Mouse (Mus musculus) olfactory bulb, adult 2 months (tissue): ENCODE data around the gene Olfr624. TPM values are rescaled to one million over a fixed set of nuclear protein-coding genes. Genes with fewer than 3 reads are reported as not detected.
"Not testable (repeated sequence)": the region's sequence is repeated elsewhere in the genome, so short reads cannot be mapped to it uniquely, and the experiment has no call there.

Experiments
- H3K27ac ChIP-seq: fragments of 200-500 bp; 2 replicates; pipeline ENCODE4 v1.5.1; 2012; ENCODE audit warnings: low read depth, low read length; ENCODE audit not compliant: insufficient read depth
- H3K4me1 ChIP-seq: fragments of 200-500 bp; 2 replicates; pipeline ENCODE4 v1.6.1; 2012; ENCODE audit warnings: low read length; ENCODE audit not compliant: control insufficient read depth, insufficient read depth
- H3K4me3 ChIP-seq: fragments of 200-500 bp; 2 replicates; pipeline ENCODE4 v1.5.1; 2012; ENCODE audit warnings: mild to moderate bottlenecking, low read depth, low read length, moderate library complexity; ENCODE audit not compliant: insufficient read depth
- CTCF ChIP-seq: fragments of 200-500 bp; IDR thresholded peaks from 2 replicates; pipeline ENCODE4 v1.5.1; 2012; ENCODE audit warnings: low read depth, mild to moderate bottlenecking, low read length, moderate library complexity; ENCODE audit not compliant: insufficient read depth
- POLR2A ChIP-seq: fragments of 200-500 bp; IDR thresholded peaks from 2 replicates; pipeline ENCODE4 v1.6.1; 2012; ENCODE audit warnings: mild to moderate bottlenecking, low read depth, low read length, moderate library complexity; ENCODE audit not compliant: insufficient read depth
- WGBS: fragments of 180-500 bp; shearing (Covaris S2); methylation state at CpG from one replicate; pipeline ENCODE4 v1.1.7; 2018; 5-methylcytosine and 5-hydroxymethylcytosine counted together
- polyA plus RNA-seq: library from polyadenylated mRNA; stranded (reverse); fragments of >200 nt; gene quantifications from 2 replicates; pipeline ENCODE4 v1.2.4, GENCODE M21; 2012; ENCODE audit warnings: low replicate concordance; ENCODE audit not compliant: missing spikeins, insufficient read depth, insufficient read length

Gene Olfr624
- not detected in 2 replicates for polyA plus RNA-seq

DNA sequence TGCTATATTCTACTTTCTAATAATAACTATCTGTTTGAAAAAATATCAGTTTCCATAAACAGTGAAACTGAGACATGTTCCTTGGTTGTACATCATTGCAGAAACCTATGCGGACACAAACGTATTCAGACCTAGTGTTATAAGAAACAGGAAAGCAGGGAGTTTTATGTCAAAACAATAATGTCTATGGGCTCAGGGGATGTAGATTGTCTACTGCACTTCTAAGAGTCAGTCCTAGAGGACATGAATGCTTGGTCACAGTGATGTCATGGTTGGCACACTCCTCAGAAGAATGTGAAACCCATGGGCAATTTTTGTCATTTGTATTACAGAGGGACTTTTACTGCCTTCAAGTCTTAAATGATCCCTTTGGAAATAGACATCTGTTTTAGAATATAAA is at the start of gene Olfr624:
Gene Olfr624 (minus strand): TSS at position 101 of the 400 bp plus-strand sequence.
- no peak for TF ChIP-seq CTCF
- TF ChIP-seq POLR2A, result no peak
- Histone ChIP-seq H3K27ac (no peak within 1 kb of the TSS), H3K4me1 (no peaks in the 10 kb centered on the region), H3K4me3 (no peak within 1 kb of the TSS)
- 94% methylated on average over 2 of the region's 2 CpGs for whole genome bisulfite sequencing

DNA sequence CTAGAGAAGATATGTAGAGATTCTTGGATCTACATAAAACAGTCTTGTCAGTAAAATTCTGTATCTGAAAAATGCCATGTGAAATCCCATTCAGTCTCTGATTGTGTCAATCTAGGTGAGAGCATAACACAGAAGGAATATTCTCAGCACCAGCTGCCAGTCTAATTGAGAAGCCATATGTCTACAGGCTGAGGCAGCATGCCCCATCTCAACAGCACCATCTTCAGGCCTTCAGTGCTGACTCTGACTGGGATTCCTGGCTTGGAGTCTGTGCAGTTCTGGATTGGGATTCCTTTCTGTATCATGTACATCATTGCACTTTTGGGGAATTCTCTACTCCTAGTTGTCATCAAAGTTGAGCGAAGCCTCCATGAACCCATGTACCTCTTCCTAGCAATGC is 45.4 kb upstream of the Olfr624 start:
- not testable (repeated sequence) for H3K27ac ChIP-seq, H3K4me1 ChIP-seq, H3K4me3 ChIP-seq
- WGBS, result 96% methylated on average over 1 of the region's 1 CpGs

DNA sequence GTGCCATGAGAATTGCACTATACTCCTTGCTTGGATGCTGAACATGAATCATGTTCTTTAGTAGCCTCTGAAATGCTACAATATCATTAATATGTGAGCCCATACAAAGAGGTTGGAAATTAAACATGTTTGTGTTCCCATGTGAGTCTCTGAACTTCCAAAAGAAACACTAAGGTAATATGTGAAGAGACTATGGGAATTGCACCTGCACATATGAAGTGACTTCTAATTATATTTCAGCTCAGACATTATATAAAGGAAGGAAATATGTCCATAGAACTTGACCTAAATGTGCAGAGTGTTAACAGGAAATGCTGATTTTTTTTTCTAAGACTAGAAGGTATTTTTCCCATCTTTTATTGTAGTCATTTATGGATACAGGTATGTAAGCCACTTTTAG is 43.4 kb upstream of the Olfr624 start, which contains the start of gene Olfr243:
Gene Olfr243 (plus strand): TSS at position 301 of the 400 bp plus-strand sequence.
- TF ChIP-seq POLR2A, result no peak
- TF ChIP-seq CTCF, result no peak
- H3K4me1 ChIP-seq, result no peaks in the 10 kb centered on the region
- no peak within 1 kb of the TSS for H3K4me3 ChIP-seq
- no peak within 1 kb of the TSS for H3K27ac ChIP-seq

DNA sequence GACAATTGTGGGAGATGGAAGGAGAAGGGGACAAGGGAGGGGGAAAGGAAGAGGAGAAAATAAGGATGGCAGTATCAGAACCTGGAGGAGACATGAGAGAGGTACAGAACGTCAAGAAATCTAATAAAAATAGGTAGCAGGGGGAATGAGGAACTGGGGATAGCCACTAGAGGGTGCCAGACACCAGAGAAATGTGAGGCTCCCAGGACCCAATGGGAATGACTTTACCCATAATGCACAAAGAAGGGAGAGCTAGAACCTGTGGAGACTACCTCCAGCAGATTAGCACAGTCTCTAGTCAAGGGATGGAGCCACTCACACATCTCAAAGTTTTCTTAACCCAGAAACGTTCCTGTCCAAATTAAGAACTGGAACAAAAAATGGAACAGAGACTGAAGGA is 41.0 kb upstream of the Olfr624 start:
- Histone ChIP-seq H3K4me1 (no peaks in the 10 kb centered on the region), H3K4me3 (no peak overlapping the region), H3K27ac (no peak overlapping the region)
- 37% methylated on average over 2 of the region's 2 CpGs for WGBS
- TF ChIP-seq CTCF (no peak), POLR2A (no peak)

DNA sequence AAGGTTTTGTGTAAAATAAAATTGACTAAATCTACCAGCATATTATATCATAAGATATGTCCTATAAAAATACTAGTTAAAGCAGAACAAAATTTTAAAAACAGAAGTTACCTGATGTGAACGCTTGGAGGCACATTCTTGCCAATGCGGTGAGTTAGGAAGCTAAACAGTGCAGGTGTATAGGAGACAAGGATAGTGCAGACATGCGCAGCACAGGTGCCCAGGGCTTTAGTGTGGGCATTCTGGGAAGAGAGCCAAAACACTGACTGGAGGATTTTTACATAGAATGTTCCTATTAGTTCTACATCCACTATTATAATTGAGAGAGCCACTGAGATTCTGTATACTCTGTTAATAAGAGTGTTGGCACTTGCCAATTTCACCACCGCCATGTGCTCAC is 28.5 kb upstream of the Olfr624 start:
- TF ChIP-seq CTCF (no peak), POLR2A (no peak)
- H3K27ac ChIP-seq, result no peak overlapping the region
- no peak overlapping the region for H3K4me3 ChIP-seq
- H3K4me1 ChIP-seq, result no peaks in the 10 kb centered on the region
- WGBS, result 90% methylated on average over 4 of the region's 4 CpGs

DNA sequence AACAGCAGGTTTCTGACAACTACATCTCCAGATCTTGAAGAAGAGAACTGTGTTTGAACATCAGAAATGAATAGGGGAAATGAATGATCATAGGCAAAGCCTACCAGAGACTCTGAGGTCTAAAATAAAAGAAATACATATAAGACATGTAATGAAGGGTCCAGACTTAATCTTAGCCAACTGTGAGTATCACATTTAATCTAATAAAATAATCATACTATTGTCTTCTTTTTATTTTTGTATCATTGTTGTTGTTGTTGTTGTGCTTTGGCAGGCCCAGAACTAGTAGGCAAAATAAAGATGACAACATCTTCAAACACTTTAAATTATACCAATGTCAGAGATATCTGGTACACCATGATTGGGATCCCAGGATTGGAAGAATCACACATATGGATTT is 11.4 kb upstream of the Olfr624 start, which contains the start of gene Olfr625-ps1:
Gene Olfr625-ps1 (plus strand): TSS at position 301 of the 400 bp plus-strand sequence.
- no peaks in the 10 kb centered on the region for H3K4me1 ChIP-seq
- TF ChIP-seq CTCF (no peak), POLR2A (no peak)
- H3K4me3 ChIP-seq, result no peak within 1 kb of the TSS
- no peak within 1 kb of the TSS for H3K27ac ChIP-seq

DNA sequence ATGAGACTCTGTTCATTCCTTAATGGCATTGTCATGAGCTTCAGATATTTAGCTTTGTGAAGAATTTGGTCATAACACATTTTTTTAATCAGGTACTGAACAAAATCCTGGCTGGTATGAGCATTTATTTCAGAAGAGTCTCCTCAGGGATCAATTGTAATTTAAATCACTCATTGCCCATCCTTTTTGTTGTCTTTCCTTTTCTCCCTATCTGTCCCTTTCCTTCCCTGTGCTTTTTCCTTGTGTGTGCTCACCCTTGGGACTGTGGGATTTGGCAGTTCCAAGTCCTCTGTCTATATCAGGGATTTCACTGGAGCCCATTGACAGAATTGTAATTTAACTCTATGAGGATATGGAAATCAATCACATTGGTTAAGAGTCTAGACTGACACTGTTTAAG is 7.4 kb downstream of the Olfr624 start, which contains the start of gene Olfr623:
Gene Olfr623 (minus strand): TSS at position 101 of the 400 bp plus-strand sequence.
- no peak for TF ChIP-seq POLR2A
- TF ChIP-seq CTCF, result no peak
- no peaks in the 10 kb centered on the region for H3K4me1 ChIP-seq
- H3K4me3 ChIP-seq, result no peak within 1 kb of the TSS
- no peak within 1 kb of the TSS for H3K27ac ChIP-seq

DNA sequence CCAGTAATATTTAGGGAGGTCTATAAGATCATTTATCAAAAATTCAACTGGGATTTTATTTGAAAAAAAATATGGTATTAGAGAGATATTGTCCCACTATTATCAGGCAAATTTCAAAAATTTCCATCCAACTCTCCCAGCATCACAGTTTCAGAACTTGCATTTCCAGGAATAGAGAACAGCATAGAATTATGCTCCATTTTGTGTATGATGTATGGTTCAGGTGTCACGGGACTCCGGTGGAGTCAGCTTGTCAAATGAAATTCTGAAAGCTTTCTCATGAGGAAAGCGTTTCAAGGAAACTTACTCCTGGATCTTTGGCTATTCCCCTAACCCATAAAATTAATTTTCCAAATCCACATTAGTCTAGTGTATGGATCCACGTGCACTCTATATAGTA is 26.9 kb downstream of the Olfr624 start:
- no peak overlapping the region for H3K4me3 ChIP-seq
- no peak overlapping the region for H3K27ac ChIP-seq
- 89% methylated on average over 4 of the region's 4 CpGs for WGBS
- TF ChIP-seq POLR2A, result no peak
- no peak for TF ChIP-seq CTCF
- H3K4me1 ChIP-seq, result no peaks in the 10 kb centered on the region

DNA sequence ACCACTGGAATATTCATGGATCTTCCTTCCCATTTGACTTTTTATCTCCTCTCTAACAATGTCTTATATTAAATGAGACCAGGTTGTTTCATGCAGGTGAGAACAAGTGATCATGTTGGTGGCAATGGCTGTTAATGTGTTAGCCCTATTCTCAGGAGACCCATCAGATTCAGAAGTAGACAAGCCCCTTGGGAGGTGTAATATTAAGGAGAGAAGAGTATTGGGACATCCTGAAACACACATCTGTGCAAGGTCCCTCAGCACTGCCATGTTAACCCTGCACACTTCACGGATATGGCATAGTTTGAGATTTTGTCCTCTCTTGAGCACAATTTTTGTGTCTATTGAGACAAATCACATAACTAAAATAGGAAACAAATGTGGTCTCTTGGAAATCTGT is 28.4 kb downstream of the Olfr624 start, which contains the start of gene Olfr622:
Gene Olfr622 (minus strand): TSS at position 101 of the 400 bp plus-strand sequence.
- no peak within 1 kb of the TSS for H3K27ac ChIP-seq
- WGBS, result 78% methylated on average over 1 of the region's 1 CpGs
- TF ChIP-seq CTCF, result no peak
- no peak for TF ChIP-seq POLR2A
- H3K4me1 ChIP-seq, result no peaks in the 10 kb centered on the region
- no peak within 1 kb of the TSS for H3K4me3 ChIP-seq

DNA sequence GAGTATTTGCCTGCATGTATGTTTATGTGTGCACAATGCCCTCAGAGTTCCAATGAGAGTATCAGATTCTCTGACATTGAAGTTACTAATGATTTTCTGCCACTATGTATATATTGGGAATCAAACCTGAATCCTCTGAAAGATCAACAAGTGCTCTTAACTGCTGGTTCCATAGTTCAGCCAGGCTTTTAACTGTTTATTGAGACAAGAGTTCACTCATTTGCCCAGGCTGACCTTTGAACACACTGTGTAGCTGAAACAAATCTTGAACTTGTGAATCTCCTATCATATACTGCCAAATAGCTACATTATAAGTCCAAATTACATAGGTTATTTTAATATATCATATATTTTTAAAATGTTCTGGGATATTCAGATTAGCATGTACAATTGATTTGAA is 34.2 kb downstream of the Olfr624 start:
- TF ChIP-seq CTCF (no peak), POLR2A (no peak)
- H3K4me1 ChIP-seq, result no peaks in the 10 kb centered on the region
- H3K27ac ChIP-seq, result no peak overlapping the region
- no peak overlapping the region for H3K4me3 ChIP-seq

Other genes starting within 250 kb of the Olfr624 start
- not detected in 2 replicates for gene Olfr605, start 225.8 kb downstream of the Olfr624 start, polyA plus RNA-seq
- not detected in 2 replicates for gene Olfr606, start 222.1 kb downstream of the Olfr624 start, polyA plus RNA-seq
- gene Olfr607, start 207.0 kb downstream of the Olfr624 start, polyA plus RNA-seq, result not detected in 2 replicates
- not detected in 2 replicates for gene Olfr608, start 201.3 kb downstream of the Olfr624 start, polyA plus RNA-seq
- gene Olfr609, start 173.1 kb downstream of the Olfr624 start, polyA plus RNA-seq, result not detected in 2 replicates
- not detected in 2 replicates for gene Olfr610, start 159.1 kb downstream of the Olfr624 start, polyA plus RNA-seq
- gene Olfr611, start 150.3 kb downstream of the Olfr624 start, polyA plus RNA-seq, result not detected in 2 replicates
- not detected in 2 replicates for gene Olfr612, start 128.5 kb downstream of the Olfr624 start, polyA plus RNA-seq
- not detected in 2 replicates for gene Olfr613, start 123.1 kb downstream of the Olfr624 start, polyA plus RNA-seq
- gene Olfr615, start 115.1 kb downstream of the Olfr624 start, polyA plus RNA-seq, result not detected in 2 replicates
- gene Olfr616, start 102.0 kb downstream of the Olfr624 start, polyA plus RNA-seq, result not detected in 2 replicates
- not detected in 2 replicates for gene Olfr617, start 98.1 kb downstream of the Olfr624 start, polyA plus RNA-seq
- gene Olfr618, start 81.1 kb downstream of the Olfr624 start, polyA plus RNA-seq, result not detected in 2 replicates
- not detected in 2 replicates for gene Olfr619, start 70.6 kb downstream of the Olfr624 start, polyA plus RNA-seq
- gene Olfr620, start 58.7 kb downstream of the Olfr624 start, polyA plus RNA-seq, result not detected in 2 replicates
- not detected in 2 replicates for gene Olfr622, start 28.5 kb downstream of the Olfr624 start, polyA plus RNA-seq
- gene Olfr623, start 7.5 kb downstream of the Olfr624 start, polyA plus RNA-seq, result not detected in 2 replicates
- gene Olfr625-ps1, start 11.5 kb upstream of the Olfr624 start, polyA plus RNA-seq, result not detected in 2 replicates
- gene Olfr243, start 43.5 kb upstream of the Olfr624 start, polyA plus RNA-seq, result not detected in 2 replicates
- not detected in 2 replicates for gene Olfr628, start 59.2 kb upstream of the Olfr624 start, polyA plus RNA-seq
- not detected in 2 replicates for gene Olfr629, start 73.8 kb upstream of the Olfr624 start, polyA plus RNA-seq
- not detected in 2 replicates for gene Olfr630, start 86.1 kb upstream of the Olfr624 start, polyA plus RNA-seq
- not detected in 2 replicates for gene Olfr69, start 100.4 kb upstream of the Olfr624 start, polyA plus RNA-seq
- not detected in 2 replicates for gene Olfr68, start 108.5 kb upstream of the Olfr624 start, polyA plus RNA-seq
- not detected in 2 replicates for gene Olfr67, start 120.6 kb upstream of the Olfr624 start, polyA plus RNA-seq
- not detected in 2 replicates for gene Hbb-bt, start 142.8 kb upstream of the Olfr624 start, polyA plus RNA-seq
- gene Hbb-bs, start 156.9 kb upstream of the Olfr624 start, polyA plus RNA-seq, result not detected in 2 replicates
- gene Hbb-bh2, start 169.3 kb upstream of the Olfr624 start, polyA plus RNA-seq, result not detected in 2 replicates
- gene Hbb-bh1, start 172.0 kb upstream of the Olfr624 start, polyA plus RNA-seq, result not detected in 2 replicates
- gene Hbb-y, start 182.0 kb upstream of the Olfr624 start, polyA plus RNA-seq, result not detected in 2 replicates
- gene Olfr66, start 215.1 kb upstream of the Olfr624 start, polyA plus RNA-seq, result not detected in 2 replicates
- not detected in 2 replicates for gene Olfr64, start 223.3 kb upstream of the Olfr624 start, polyA plus RNA-seq
- not detected in 2 replicates for gene Olfr65, start 232.3 kb upstream of the Olfr624 start, polyA plus RNA-seq